Mouse (Mus musculus) midbrain, embryonic 11.5 days (tissue): ENCODE measurements around the gene 5730596B20Rik. TPM values are rescaled to one million over a fixed set of nuclear protein-coding genes. Genes with fewer than 3 reads are reported as not detected.

ENCODE experiments used
- ATAC-seq: fragments of 200-750 bp; cut with Nextera tagmentation; 2 replicates; pipeline ENCODE4 v1.8.0; 2017; ENCODE audit warnings: moderate TSS enrichment, moderate library complexity; ENCODE audit not compliant: low FRiP score
- DNase-seq: peaks from one replicate; pipeline ENCODE4 v3.0.0; 2015; ENCODE audit warnings: low spot score; ENCODE audit errors: missing footprints
- H3K27ac ChIP-seq: fragments of 300-500 bp; sonication (generic); 2 replicates; pipeline ENCODE4 v1.5.1; 2014; ENCODE audit warnings: low read depth, low read length
- H3K27me3 ChIP-seq: fragments of 300-500 bp; sonication (generic); 2 replicates; pipeline ENCODE4 v1.6.1; 2014; ENCODE audit warnings: mild to moderate bottlenecking, low read length, moderate library complexity, mixed read lengths; ENCODE audit not compliant: control insufficient read depth, insufficient read depth
- H3K36me3 ChIP-seq: fragments of 300-500 bp; sonication (generic); 2 replicates; pipeline ENCODE4 v1.6.1; 2014; ENCODE audit warnings: mild to moderate bottlenecking, low read length, moderate library complexity, mixed read lengths; ENCODE audit not compliant: control insufficient read depth, insufficient read depth
- H3K4me1 ChIP-seq: fragments of 300-500 bp; sonication (generic); 2 replicates; pipeline ENCODE4 v1.6.1; 2014; ENCODE audit warnings: low read length; ENCODE audit not compliant: control insufficient read depth, insufficient read depth
- H3K4me2 ChIP-seq: fragments of 300-500 bp; sonication (generic); 2 replicates; pipeline ENCODE4 v1.6.1; 2014; ENCODE audit warnings: mild to moderate bottlenecking, moderate library complexity
- H3K4me3 ChIP-seq: fragments of 300-500 bp; sonication (generic); 2 replicates; pipeline ENCODE4 v1.5.1; 2014; ENCODE audit warnings: low read depth, low read length
- H3K9ac ChIP-seq: fragments of 300-500 bp; sonication (generic); 2 replicates; pipeline ENCODE4 v1.6.1; 2014; ENCODE audit warnings: low read length
- H3K9me3 ChIP-seq: fragments of 300-500 bp; sonication (generic); 2 replicates; pipeline ENCODE4 v1.6.1; 2016; ENCODE audit warnings: low read length; ENCODE audit not compliant: control insufficient read depth
- WGBS: fragments of 180-500 bp; shearing (Covaris S2); extraction: QIAGEN DNeasy Blood & Tissue Kit; methylation state at CpG from one replicate; pipeline ENCODE4 v1.1.7; 2014; 5-methylcytosine and 5-hydroxymethylcytosine counted together
- polyA plus RNA-seq: library from polyadenylated mRNA; unstranded; fragments of >200 nt; fragmentation: Nextera tagmentation; extraction: Ambion mirVana; gene quantifications from 2 replicates; pipeline ENCODE4 v1.2.1, GENCODE M21; 2014

5730596B20Rik gene
- polyA plus RNA-seq, 1 experiment from 2014 or later: not detected

DNA sequence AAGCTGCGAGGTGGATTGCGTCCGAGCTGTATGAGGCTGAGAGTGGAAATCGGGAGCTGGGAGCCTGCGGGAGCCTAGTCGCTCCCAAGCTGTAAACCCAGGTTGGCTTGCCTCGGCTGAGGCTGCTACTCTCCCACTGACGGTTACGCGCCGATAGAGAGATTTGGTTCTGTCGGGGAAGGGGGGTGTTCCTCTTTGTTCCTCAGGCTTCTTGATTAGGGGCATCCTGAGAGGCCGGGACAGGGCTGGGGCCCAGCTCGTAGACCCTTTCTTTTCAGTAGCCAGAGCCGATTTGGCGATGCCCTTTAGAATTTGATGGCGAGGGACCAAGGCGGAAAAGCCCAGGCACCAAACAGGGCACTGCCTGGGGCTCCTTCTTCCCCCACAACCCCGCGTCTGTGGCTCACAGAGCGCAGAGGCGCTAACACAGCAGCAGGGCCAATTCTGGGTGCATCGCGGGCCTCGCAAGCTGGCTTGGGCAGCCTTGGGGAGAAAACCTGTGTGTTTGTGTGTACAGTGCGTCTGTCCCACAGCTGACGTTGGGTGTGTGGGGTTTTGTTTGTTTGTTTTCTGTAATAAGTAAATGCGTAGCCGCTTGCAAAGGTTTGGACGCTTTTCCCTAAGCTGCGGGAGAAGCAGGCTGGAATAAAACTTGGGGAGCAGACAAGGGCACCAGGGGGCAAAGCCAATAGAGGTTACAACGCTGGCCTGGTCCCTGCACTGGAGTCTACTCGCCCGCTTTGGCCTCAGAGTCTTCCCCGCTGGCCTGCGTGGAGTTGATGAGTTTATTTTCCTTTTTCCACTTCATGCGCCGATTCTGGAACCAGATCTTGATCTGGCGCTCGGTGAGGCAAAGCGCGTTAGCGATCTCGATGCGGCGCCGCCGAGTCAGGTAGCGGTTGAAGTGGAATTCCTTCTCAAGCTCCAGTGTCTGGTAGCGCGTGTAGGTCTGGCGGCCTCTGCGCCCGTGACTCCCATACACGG is 28.6 kb downstream of the 5730596B20Rik start:
- Histone ChIP-seq H3K36me3 (no peaks in the 10 kb centered on the region), H3K9me3 (no peaks in the 10 kb centered on the region), H3K9ac (no peak overlapping the region), H3K27ac (no peak overlapping the region), H3K4me1 (peaks cover 7% of the 10 kb centered on the region), H3K27me3 (peaks cover 100% of the 10 kb centered on the region), H3K4me3 (no peak overlapping the region), H3K4me2 (no peak overlapping the region)
- under 1% methylated on average over 55 of the region's 55 CpGs for WGBS
- ATAC-seq: no peak
- DNase-seq: peak; percentile 95

DNA sequence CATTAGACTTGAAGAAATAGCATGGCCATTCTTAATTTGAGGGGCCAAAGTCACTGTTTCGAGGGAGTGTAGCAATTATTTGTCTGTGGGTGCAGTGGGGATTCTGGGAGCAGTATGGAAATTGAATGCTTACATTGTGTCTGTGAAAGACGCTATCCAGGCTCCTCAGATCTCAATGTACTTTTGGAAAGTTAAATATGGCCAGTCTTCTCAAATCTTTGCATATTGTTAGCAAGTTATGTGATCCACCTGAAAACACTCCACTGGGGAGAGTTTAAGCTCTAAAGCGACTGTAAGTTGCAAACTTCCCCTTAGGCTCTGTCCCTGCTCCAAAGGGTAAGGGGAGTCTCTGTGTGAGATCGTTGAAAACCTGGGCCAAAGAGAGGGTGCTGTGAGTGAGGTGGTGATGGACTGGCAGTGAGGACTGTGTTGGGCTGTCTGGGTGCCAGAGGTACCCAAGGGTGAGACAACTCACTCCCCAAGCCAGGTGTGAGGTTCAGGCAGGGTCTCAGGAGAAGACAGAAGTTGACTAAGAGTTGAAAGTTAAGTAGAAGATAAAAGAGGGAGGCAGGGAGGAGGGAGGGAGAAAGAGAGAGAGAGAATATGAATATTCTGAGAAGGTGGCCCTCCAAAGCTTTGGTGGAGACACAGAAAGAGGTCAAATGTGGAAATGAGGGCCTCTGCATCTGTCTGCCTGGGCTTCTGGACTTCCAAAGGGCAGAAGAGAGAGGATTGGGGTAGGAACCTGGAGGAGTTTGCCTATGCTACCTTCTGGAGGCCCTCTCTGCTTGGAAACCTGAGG is 29.8 kb downstream of the 5730596B20Rik start:
- Histone ChIP-seq H3K36me3 (no peaks in the 10 kb centered on the region), H3K4me1 (peaks cover 7% of the 10 kb centered on the region), H3K4me2 (no peak overlapping the region), H3K27ac (no peak overlapping the region), H3K9me3 (no peaks in the 10 kb centered on the region), H3K27me3 (peaks cover 100% of the 10 kb centered on the region), H3K4me3 (no peak overlapping the region), H3K9ac (no peak overlapping the region)
- no peak for ATAC-seq
- DNase-seq: no peak
- 5% methylated on average over 4 of the region's 4 CpGs for whole genome bisulfite sequencing

DNA sequence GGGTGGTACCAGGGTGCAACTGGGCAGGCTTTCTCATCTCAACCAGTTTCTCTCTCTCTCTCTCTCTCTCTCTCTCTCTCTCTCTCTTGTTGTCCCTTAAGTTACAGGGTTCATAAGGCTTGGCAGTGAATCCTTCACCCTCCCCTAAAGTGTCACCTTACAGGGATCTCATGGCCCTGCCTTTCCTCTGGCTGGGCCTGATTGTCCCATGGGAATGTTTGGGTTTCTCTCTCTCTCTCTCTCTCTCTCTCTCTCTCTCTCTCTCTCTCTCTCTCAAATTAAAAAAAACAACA is 30.3 kb downstream of the 5730596B20Rik start:
- Histone ChIP-seq H3K4me3 (no peak overlapping the region), H3K9ac (no peak overlapping the region)

DNA sequence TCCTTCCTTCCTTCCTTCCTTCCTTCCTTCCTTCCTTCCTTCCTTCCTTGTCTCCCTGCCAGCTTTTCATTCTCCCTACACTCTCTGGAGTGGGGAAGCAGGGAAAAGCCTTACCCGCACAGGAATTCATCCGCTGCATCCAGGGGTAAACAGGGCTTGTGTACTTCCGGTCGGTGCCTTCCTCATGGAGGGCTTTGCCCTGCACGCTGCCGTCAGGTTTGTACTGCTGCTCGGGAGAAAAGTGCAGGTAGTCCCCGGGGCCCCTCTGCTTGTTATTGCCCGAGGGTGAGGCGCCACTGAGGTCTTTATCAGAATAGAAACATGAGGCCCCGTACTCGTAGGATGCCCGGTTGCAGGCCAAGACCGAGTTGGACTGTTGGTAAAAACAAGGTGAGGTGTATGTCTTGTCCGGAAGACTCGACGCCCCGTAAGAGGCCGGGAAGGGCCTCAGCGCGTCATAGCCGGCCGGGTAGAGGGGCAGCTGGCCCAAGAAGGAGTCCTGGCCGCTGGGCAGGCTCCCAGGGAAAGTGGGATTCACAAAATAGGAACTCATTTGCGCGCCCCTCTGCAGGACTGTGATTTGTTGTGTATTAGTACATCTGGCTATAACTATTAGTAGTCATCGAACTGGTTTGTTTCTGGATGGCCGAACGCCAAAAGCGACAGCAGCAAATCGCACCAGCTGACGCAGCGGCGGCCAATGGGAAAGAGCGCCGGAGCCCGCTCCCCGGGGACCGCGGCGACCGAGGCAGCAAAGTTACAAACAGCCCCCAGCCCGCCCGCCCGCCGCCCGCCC is 31.0 kb downstream of the 5730596B20Rik start, which contains the start of gene Hoxa6:
Gene Hoxa6 (minus strand): TSS at position 651 of the 796 bp plus-strand sequence.
- no peak for DNase-seq
- Histone ChIP-seq H3K27me3 (peaks cover 100% of the 10 kb centered on the region), H3K9ac (no peak within 1 kb of the TSS)

More for the DNA sequence above, 30.3 kb downstream of the 5730596B20Rik start:
- Histone ChIP-seq H3K27me3 (peaks cover 100% of the 10 kb centered on the region), H3K9me3 (no peaks in the 10 kb centered on the region), H3K36me3 (no peaks in the 10 kb centered on the region), H3K4me2 (no peak overlapping the region), H3K27ac (no peak overlapping the region), H3K4me1 (peaks cover 7% of the 10 kb centered on the region)
- DNase-seq (no peak), ATAC-seq (no peak)

DNA sequence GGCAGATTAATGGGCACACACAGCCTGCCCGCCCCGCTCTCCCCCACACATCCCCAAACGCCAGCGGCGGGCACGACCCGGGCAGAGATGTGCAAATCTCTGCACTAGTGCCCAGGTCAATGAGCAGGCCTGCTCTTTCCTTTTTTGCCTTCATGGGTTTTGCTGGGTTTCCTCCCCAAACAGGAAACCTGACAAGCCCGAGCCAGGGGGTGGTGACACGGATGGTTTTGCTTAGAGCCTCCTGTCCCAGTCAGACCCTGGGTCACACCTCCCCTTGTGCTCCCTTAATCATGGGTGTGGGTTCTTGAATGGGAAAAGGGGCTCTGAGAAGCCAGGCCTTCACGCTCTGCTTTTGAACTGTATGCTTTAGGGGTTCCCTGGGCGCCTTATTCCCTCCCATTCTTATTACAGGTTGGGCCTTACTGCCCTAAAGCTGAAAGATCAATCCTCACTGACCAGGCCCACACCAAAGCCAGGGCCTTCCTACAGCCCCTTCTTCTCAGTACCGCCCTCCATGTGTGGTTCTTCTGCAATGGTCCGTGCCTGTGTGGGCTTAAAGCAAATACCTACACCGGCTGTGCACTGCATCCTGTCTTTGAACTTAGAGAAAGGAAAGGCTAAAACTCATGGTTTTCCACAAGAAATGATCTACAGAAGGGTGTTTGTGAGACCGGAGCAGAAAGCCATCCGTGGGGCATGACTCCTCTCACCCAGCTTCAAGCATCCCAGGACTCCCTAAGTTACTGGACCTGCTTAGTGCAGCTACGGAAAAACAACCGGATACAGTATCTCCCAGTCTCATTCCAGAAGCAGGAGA is 31.8 kb downstream of the 5730596B20Rik start:
- no peak overlapping the region for H3K4me2 ChIP-seq
- no peak overlapping the region for H3K4me3 ChIP-seq
- DNase-seq: peak; percentile 94

More for the DNA sequence above, 31.0 kb downstream of the 5730596B20Rik start, which contains the start of gene Hoxa6:
- WGBS: under 1% methylated on average over 47 of the region's 47 CpGs
- H3K36me3 ChIP-seq: no peaks in the 10 kb centered on the region
- no peak within 1 kb of the TSS for H3K4me2 ChIP-seq
- H3K4me3 ChIP-seq: no peak within 1 kb of the TSS
- no peaks in the 10 kb centered on the region for H3K9me3 ChIP-seq
- ATAC-seq: no peak
- peaks cover 7% of the 10 kb centered on the region for H3K4me1 ChIP-seq
- no peak within 1 kb of the TSS for H3K27ac ChIP-seq

DNA sequence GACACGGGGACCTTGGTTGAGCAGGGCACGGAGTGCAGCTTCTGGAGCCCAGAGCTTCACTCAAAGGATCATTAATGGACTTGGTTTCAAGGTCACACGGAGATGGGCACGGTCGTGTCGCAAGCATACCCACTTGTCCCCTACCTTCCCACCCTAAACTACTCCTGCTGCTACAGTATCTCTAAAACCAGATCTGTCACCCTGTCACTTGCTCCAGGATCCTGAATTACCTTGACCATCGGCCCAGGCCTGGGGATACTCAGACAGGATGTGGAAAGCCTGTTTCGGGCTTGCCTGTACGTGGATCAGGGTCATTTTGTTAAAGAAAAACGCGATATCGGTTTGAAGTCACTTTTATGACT is 32.4 kb downstream of the 5730596B20Rik start:
- H3K36me3 ChIP-seq: no peaks in the 10 kb centered on the region
- ATAC-seq: no peak
- H3K4me3 ChIP-seq: no peak overlapping the region
- no peak overlapping the region for H3K4me2 ChIP-seq
- peaks cover 100% of the 10 kb centered on the region for H3K27me3 ChIP-seq
- no peaks in the 10 kb centered on the region; the same call in 1 of the 2 replicates for H3K4me1 ChIP-seq
- no peaks in the 10 kb centered on the region for H3K9me3 ChIP-seq
- H3K27ac ChIP-seq: no peak overlapping the region
- WGBS: 7% methylated on average over 12 of the region's 12 CpGs
- DNase-seq: no peak
- H3K9ac ChIP-seq: no peak overlapping the region

More for the DNA sequence above, 31.8 kb downstream of the 5730596B20Rik start:
- ATAC-seq: no peak
- WGBS: 2% methylated on average over 18 of the region's 18 CpGs
- Histone ChIP-seq H3K27me3 (peaks cover 100% of the 10 kb centered on the region), H3K27ac (no peak overlapping the region), H3K9me3 (no peaks in the 10 kb centered on the region), H3K36me3 (no peaks in the 10 kb centered on the region), H3K4me1 (peaks cover 4% of the 10 kb centered on the region), H3K9ac (no peak overlapping the region)

DNA sequence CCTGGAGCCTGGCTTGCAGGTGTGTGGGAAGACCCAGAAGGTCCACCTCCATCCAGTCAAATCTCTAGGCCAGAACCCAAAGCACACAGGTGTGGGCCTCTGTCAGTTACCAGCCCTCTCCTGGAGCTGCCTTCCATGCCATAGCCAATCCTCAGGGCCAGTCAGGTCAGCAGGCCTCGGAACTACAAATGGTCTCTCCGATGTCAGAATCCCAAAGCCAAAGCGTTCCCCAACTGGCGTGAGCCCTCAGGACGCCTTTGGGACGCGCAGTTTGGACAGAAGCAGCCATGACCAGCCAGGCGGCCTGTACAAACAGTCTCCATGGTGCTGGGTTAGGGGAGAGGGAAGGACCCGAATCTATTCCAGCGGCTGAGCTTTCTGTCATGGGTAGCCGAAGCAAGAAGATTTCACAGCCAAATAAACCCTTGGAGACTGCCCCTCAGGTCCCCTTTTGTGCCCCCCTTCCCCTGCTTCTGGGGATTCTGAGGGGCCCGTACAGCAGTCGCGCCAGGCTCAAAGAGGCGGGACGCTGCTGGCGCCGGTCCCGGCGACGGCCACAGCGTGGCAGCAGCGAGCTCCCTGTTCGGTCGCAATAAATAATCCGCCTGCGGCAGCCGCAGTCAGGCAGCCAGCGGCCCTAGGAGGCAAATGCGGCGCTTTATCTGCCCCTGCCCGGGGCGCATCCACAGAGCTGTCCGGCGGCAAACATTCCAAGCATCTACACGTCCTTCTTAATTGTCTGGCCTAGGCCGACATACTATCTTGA is 34.1 kb downstream of the 5730596B20Rik start:
- H3K27me3 ChIP-seq: peaks cover 100% of the 10 kb centered on the region
- no peak overlapping the region for H3K9ac ChIP-seq
- H3K36me3 ChIP-seq: no peaks in the 10 kb centered on the region
- under 1% methylated on average over 37 of the region's 37 CpGs for WGBS
- ATAC-seq: peak; percentile 58; the same call in 1 of the 2 replicates
- peak; percentile 99 for DNase-seq
- no peaks in the 10 kb centered on the region; the same call in 1 of the 2 replicates for H3K4me1 ChIP-seq
- no peaks in the 10 kb centered on the region for H3K9me3 ChIP-seq
- no peak overlapping the region for H3K4me3 ChIP-seq
- no peak overlapping the region for H3K4me2 ChIP-seq
- H3K27ac ChIP-seq: no peak overlapping the region
